Mouse (Mus musculus) lung, postnatal 0 days (tissue): ENCODE results near the gene Usp11.

ENCODE experiments used
- CTCF ChIP-seq: IDR thresholded peaks from 2 replicates; pipeline ENCODE4 v1.5.1; 2016; ENCODE audit warnings: antibody characterized with exemption, mild to moderate bottlenecking
- EP300 ChIP-seq: IDR thresholded peaks from 2 replicates; pipeline ENCODE4 v1.6.1; 2016; ENCODE audit warnings: antibody characterized with exemption, mild to moderate bottlenecking, control low read depth

- TF ChIP-seq CTCF, result peak; percentile 38
- no peak for TF ChIP-seq EP300
These were observed 15.1 kb upstream of the Usp11 start for GRCm38 (mm10) chrX:20688615-20689014.
